Mouse (Mus musculus): ENCODE results near the gene Elmo2.
A peak's percentile ranks its signal among the peaks of the same experiment; 100 is the strongest.

Elmo2 gene

DNA sequence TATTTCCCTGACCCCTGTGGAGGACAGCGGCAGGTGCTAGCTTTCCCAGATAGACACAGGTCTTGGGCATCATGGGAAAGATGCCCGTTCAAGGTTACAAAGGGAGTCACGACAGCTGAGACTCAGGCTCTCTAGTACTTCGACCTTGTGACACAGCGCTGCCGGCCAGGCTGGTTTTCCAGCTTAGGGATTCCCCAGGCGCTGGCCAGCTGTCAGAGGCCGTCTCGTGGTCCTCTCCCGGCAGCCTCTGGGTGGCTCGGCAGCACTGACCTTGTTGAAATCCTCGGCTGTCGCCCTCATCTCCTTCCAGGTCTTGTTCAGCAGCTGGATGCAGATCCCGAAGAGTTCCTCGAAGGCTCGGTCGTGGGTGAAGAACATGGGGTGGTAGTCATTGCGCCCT is 29.7 kb downstream of the Elmo2 start:
- DNase-seq (ENCODE audit: low spot score in 2 of 2): no peak

DNA sequence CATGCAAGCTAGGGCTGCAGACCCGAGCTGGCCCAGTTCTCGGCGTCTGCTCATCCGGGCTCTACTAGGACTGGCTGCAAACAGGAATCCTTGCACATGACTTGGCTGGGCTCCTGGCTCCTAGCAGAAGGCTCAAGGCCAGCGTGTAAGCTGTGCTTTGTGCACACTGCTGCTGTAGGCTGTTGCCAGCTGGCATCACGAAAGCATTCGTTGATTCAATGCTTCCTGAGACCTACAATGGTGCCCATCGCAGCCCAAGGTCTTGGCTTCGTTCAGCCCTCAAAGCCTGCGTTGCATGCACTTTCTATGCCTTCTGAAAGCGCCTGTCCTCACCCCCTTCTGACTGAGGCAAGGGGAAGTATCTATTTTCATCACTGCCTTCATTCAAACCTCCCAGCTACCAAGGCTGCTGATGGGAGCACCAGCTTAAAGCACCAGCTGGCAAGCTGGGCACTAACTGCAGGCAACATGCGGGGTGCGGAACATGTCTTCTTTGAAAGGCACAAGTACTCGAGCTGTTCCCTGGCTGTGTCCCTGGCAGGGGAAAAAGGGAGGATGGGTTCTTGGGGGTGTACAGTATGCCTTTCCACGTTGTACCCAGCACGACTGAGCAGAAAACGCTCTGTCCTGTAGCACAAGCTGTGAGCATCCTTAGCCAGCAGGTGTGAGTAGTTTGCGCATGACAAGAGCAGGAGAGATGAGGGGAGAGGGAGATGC is 37.8 kb downstream of the Elmo2 start:
- peak; percentile 16 to 64 for DNase-seq (ENCODE audit: low spot score in 2 of 2)

DNA sequence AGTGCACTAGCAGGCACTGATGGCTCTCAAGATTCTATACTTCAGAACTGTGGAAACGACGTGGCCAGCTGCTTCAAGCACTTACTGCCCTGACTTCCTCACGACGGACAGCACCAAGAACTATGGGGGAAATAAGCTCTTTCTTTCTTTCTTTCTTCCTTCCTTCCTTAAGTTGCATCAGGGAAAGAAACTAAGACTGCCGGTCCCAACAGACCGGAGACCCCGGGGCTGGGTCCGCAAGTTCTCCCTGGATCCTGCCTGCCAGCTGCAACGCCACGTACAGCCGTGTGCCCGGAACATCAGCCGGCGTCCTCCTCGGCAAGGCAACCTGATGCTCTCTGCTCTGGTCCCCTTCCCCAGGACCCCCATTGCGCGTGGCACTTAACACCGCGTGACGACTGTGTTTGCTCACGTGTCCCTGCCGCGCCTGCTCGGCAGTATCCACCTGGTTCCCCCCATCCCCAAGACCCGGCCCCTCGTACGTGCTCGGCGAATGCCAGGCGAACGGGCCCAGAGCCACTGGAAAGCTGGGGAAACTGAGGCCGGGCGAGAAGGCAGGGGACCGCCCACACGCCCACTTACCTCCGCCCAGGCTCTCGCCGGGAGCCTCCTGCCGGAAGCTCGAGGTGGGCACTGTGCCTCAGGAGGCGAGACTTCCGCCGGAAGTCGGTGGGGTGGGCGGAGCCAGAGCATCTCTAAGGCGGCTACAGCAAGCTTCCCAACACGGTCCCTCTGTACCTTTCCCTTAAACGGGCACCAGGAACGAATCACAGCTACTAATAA is 38.9 kb downstream of the Elmo2 start, which contains the start of gene Slc35c2:
Gene Slc35c2, minus strand, starts transcription at position 668 of the 783 bp plus-strand sequence.
- peak; percentile 86 to 94 for DNase-seq (ENCODE audit: low spot score in 2 of 2)

DNA sequence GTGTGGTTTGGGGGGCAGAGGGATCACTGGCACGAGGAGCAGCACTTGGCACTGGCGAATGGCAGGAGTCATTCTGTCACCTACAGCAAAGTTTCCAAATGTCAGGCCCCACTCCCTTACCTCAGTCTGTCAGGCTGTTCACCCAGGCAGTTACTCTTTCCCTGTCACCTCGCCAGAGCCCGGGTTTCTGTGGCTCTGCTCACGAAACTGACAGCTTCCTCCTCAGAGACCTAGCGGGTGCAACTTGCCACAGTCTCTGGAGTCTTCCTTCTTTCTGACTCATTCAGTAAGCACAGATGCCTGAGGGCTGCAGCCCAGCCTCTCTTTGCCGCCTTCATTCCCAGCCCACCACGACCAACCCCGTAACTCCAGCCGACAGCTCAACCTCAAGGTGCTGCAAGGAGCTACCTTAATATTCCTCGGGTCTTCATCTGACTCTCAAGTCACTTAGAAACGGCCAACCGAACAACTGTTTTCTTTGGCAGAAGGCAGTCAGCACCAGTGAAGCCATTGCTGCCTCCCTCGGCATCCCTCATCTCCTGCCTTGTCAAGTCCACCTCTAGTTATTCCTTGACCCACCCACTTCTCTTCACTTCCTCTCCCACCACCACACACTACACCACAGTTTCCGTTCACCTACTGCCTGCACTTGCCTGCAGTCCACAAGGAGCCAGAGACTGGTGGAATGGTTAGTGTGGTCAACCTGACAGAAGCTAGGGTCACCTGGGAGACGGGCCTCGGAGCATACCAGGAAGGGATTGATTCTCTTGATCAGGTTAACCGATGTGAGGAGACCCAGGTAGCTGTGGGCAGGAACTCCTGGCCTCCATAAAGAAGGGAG is 39.7 kb downstream of the Elmo2 start:
- DNase-seq (ENCODE audit: low spot score in 2 of 2): no peak

DNA sequence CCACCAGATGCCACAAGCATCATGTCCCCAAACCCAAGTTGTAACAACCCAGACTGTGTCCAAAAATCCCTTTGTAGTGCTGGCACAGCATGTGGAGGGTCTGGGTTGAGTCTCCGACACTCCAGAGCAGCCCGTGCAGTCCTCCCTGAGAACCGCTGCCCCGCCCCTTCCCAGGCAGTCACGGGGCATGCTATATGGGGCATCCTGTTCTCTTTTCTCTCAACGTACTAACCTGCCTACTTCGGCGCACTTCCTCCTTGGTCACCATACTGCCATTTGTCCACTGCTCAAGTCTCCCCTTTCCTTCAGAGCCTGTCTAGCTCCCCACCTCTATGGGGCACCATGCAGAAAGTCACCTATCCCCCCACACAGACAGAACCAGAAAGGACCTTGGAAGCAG is 40.7 kb downstream of the Elmo2 start:
- DNase-seq (ENCODE audit: low spot score in 2 of 2): no peak

DNA sequence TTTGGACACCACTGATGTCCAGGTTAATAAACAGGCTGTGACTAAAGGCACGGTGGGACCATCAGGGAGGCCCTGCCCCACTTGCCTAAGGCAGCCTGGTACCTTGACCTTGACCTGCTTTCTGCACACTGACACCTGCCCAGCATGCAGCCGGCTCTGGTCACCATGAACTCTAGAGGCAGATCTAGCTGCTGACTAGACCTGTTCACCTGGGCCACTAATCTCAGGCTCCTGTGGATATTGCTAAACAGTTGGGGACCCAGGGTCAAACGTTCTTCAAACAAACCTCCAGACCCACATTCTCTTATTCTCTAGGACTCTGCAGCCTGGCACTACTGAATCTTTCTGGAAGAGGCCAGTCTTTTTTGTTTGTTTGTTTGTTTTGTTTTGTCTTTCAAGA is 41.2 kb downstream of the Elmo2 start:
- no peak for DNase-seq (ENCODE audit: low spot score in 2 of 2)

DNA sequence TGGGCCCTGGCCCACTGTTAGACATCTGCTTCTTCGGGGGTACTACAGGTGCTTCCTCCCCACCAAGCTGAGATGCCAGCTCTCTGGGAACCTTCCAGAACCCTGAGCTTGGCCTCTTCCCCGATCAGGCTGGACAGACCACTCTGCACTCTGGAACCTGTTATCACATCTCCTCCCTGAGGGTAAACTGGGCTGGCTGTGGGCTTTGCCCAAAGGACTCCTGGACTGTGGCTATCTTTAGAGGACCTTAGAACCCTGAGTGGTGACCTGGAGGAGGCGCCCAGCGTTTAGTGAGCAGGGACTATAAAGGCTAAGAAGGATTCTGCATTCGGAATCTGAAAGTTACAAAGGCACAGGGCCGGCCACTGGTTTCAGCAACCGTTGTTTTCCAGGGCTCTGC is 41.9 kb downstream of the Elmo2 start:
- no peak for DNase-seq (ENCODE audit: low spot score in 2 of 2)

DNA sequence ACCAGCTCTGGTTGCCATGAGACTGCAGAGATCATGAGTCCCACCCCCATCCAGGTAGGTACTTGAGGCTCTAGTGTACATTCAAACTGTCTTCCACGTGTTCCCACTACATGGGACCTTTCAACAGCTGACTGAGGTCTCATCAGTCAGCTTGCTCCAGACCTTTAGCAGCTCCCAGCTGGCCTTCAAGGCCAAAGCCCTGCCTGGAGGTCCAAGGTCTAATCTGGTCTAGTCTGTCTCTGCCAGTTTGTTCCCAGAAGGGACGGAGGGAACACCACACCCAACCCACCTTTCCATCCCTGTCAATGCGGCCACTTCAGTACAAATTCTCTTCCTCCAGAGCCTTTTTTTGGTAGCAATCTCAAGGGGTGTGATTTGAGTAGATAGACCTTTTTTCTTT is 42.6 kb downstream of the Elmo2 start:
- DNase-seq (ENCODE audit: low spot score in 2 of 2): no peak

DNA sequence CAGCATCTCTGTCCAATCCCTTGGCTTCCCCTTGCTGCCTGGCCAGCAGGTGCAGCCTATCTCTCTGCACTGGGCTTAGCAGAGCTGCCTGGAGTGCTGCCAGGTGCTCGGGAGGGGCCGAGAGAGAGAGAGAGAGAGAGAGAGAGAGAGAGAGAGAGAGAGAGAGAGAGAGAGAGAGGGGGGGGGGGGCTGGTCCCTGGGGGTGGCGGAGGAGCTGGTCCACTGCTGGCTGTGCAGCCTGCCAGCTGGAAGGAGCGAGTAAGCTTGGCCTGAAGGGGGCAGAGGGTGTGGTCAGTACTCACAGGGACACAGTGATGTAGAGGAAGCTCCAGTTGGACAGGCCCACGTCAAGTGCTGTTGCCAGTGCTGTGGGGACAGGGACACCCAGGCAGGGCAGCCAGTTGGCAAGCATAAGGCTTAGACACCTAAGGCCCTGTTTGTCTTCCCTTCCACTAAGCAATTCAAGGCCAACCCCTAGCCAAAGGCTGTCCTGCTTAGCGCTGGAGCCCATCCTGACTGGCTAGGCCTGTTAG is 44.4 kb downstream of the Elmo2 start:
- DNase-seq (ENCODE audit: low spot score in 2 of 2): no peak

DNA sequence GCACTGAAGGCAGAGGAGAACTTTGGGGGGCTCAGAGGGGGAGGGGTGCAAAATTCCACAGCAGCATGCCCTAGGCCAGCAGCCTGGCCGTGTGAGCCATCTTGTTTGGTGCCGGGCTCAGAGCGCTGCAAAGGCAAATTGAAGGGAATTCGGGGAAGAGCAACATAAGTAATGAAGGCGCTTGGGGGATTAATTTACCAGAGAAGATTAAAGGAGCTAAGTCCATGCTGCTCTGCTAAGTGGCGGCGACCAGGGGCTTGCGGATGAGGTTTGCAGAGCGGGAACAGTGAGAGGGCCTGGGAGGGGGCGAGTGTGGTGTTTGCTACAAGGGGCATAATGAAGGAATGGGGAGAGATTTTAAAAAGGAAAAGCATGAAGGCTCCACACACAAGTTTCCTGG is 46.9 kb downstream of the Elmo2 start:
- no peak for DNase-seq (ENCODE audit: low spot score in 2 of 2)

DNA sequence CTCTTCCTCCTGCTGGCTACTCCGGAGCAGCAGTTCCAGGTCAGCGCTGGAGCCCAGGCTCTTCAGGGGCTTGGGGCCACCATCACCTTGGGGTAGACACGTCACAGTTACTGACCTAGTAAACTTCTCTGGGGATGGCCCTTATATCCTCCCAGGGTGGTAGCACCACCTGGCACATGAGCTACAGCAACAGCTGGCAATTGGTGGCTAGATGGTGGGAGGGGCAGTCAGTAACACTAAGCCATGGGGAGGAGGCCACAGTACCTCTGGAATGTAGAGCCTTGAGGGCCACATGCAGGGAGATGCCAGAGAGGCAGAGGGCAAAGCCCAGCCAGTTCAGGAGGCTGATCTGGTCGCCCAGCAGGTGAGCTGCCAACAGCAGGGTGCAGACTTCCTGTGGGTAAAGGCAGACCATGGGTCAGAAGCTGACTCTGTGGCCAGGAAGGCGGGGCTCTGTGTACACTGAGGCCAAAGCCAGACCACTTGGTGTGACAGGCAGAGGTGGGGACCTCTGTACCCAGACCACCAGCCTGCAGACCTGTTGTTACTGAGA is 49.0 kb downstream of the Elmo2 start:
- DNase-seq (ENCODE audit: low spot score in 2 of 2): no peak

DNA sequence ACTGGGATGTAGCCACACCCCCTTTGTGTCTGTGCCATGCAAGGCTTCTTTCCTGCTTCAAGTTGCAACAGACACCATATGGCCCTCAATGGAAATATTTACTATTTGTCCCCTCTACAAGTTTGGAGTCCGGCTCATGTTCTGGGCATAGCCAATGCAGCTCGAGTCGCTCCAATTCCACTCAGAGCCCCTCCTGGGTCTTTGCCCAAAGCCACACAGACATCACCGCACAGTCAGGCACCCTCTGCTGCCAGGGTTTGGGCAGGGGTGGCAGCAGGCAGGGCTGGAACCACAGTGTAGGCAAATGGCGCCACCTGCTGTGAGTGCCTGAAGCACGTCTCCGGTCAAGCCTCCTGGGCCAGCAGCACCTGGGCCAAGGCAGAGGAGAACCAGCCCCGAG is 50.5 kb downstream of the Elmo2 start:
- DNase-seq (ENCODE audit: low spot score in 2 of 2): peak; percentile 40 to 63

DNA sequence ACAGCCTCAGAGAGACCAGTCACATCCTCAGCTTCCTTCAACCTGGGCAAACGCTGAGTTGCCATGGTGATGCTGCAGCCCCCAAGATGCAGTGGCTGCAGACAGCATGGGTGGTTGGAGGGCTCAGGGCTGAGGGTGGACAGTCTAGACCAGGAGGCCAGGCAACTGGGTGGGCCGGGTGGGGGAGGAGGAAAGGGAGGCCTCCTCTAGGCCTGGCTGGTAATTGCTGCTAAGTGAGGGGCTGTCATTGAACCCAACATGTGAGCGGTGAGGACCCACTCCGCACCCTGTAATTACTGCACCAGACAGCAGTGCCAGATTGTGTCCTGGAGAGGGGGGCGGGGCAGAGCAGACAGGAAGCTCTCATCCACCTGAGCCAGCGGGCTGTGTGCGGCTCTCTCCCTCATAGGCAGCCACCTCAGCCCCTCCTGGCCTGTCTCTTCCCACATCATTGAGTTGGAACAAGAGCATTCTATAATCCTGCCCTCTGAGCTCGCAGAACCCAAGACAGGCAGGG is 51.1 kb downstream of the Elmo2 start:
- DNase-seq (ENCODE audit: low spot score in 2 of 2): no peak

DNA sequence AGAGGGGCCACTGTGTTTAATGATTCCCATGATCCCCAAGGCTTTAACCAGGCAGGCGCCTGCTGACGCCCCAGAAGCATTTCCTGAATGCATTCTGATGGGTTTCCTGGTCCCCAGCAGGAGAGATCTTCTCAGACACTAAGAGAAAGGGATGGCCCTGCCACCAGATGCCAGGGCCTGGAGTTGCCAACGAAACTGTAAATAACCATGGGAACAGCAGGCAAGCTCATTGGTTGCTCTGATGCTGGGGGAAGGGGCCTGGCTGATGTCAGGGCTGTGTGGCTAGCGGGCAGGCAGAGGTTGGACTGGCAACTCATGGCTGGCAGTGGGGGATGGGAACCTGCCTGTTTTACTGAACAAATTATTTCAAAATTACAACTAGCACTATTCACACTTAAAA is 52.7 kb downstream of the Elmo2 start:
- DNase-seq (ENCODE audit: low spot score in 2 of 2): no peak

DNA sequence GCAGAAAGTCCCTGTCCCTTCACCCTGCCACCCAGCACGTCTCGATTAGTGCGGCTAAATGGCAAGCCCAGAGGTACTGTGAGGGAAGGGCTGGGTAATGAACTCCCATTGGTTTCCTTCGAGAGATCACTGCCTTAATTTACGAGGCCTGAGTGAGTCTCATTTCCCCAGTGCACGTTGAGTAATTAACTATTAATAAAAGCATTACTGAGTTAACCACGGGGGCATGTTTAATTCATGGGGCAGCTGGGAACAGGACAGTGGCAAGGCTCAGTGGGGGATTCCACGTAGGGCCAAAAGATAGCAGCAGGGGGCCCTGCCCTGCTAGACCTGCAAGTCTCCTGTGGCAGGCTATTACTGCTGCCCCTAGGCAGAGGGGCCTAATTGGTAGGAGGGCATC is 55.0 kb downstream of the Elmo2 start:
- DNase-seq (ENCODE audit: low spot score in 2 of 2): no peak

DNA sequence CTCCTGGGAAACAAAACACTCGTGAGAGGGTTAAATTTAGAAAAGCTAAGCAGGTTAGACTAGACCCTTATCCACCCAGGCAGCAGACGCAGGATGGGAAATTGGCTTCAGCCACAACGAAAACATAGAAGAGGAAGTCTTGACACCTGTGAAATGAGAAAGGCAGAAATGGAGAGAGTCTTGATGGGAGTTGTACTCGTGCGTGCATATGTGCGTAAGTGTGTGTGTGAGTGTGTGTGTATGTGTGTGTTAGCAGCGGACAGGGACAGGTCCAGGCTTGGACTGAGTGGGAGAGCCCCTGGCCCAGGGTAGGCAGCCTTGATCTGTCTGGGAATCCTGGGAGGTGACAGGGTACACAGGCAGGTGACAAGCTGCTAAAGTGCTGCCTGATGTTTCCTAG is 55.4 kb downstream of the Elmo2 start:
- DNase-seq (ENCODE audit: low spot score in 2 of 2): no peak

DNA sequence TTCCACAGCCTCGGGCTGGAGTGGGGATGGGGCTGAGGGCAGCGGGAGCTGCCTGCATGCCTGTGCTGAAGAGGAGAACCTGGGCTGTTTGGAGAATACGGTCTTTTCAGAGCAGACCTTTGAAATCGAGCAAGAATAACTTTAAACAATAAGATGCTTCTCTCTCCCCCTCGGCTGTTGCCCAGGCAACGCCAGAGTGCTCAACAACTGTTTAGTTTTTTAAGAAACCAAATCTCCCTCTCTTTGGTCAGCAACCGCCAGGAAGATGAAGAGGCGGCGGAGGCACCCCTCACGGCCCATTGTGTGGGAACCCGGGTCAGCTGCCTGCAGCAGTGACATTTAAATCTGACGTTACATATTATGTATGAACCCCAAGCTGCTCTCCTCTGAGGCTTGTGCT is 59.5 kb downstream of the Elmo2 start:
- DNase-seq (ENCODE audit: low spot score in 2 of 2): no peak

DNA sequence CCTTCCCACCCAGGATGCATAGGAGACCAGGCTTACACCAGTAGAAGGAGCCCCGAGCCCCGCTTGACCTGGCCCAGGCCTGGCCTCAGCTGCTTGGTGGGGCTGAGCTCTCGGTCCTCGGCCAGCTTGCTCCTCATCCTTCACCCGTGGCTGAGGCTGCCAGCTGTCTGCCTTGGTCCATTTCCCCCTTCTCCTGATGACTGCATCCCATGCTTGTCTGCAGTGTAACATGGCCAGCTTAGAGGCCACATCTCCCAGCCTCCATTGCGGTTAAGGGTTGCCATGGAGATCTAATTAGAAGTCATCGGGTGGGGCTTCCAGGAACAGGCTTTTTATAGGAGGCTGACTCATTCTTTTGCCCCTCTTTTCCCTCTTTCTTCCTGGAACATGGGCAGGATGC is 62.4 kb downstream of the Elmo2 start:
- no peak for DNase-seq (ENCODE audit: low spot score in 2 of 2)

DNA sequence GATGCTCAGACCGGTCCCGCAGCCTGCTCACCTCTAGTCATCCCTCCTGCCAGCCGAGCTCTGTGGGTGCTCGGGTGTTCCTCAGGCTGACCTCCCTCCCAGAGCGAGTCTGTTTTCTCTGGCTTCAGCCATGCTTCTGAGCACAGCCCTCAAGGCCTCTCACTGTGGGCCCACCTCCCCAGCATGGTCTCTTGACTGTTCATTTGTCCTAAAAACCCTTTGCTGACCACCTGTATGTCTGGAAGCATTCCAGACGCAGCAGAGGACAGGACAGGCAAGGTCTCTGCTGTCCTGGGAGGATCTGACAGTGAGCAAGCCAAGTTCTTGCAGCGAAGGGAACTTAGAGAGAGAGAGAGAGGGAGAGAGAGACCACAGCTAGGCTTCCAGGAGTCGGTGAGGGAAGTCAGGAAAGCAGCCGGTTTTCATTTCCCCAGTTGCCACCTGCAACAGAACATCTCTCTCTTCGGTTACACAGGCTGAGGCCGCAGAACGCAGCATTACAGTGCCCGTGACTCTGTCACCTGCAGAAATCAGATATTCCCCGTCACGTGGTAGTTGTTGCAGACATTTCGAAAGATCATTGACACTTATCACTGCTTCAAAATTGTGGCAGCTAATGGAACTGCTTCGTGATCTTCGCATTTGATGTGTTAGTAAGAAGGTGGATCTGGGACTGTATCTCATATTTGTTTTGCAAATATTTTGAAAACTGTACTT is 63.8 kb downstream of the Elmo2 start:
- DNase-seq (ENCODE audit: low spot score in 2 of 2): no peak

DNA sequence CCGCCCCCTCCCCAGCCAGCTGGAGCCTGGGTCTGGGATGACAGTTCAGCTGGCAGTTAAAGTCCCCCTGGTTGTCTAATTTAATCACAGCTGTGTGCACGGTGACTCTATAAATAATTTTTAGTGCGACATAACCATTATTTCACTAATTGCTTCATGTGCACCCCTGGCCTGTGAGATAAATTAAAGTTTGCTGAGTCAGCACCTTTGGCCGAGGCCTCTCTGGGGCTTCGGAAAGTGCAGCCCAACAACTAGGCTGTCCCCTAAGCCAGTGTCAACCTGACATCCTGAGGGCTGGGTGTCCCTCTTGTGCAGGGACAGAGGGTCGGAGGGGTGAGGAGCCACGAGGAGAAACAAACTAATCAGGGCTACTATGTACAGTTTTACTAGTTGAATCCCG is 66.4 kb downstream of the Elmo2 start:
- no peak for DNase-seq (ENCODE audit: low spot score in 2 of 2)

DNA sequence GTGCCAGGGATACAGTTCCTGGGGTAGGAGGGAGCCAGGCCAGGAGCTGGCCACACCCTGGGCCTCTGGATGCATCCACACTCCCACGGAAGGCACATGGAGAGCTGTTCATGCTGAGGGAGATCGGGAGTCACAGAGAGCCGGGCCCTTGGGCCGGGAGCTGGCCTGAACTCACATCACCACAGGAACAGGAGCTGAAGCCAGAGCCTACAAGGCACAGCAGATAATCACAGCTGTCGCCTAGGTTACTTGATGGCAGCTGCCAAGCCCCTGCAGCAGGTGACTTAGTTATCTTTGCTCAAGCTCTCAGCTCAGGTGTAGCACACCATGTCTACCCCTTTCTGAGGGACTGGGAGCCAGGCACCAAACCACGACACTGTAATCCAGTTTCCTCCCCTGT is 68.0 kb downstream of the Elmo2 start:
- DNase-seq (ENCODE audit: low spot score in 2 of 2): no peak
